Mouse (Mus musculus) megakaryocyte, embryonic 14.5 days (primary cell): ENCODE results near the gene Baz2a.

Experiments used
- FLI1 ChIP-seq: IDR thresholded peaks from 2 replicates; pipeline ENCODE4 v1.6.1; 2012; ENCODE audit warnings: low read length, inconsistent platforms, mixed read lengths
- GATA1 ChIP-seq: IDR thresholded peaks from 3 replicates; pipeline ENCODE4 v1.6.1; 2012; ENCODE audit warnings: mixed read lengths, low read length, inconsistent platforms, borderline replicate concordance

GRCm38 (mm10) chr10:128058601-128059151, 32.7 kb upstream of the Baz2a start, which contains the start of gene Ptges3:
- TF ChIP-seq GATA1 (no peak), FLI1 (no peak)
